Mouse (Mus musculus) spleen, adult 2 months (tissue): ENCODE results near the gene Map7.

Experiments used
- CTCF ChIP-seq: fragments of 200-500 bp; IDR thresholded peaks from 2 replicates; pipeline ENCODE4 v1.5.1; 2011; ENCODE audit warnings: mild to moderate bottlenecking, inconsistent platforms; ENCODE audit not compliant: insufficient read depth, insufficient read length, insufficient replicate concordance; ENCODE audit errors: extremely low read depth
- POLR2A ChIP-seq: fragments of 200-500 bp; IDR thresholded peaks from 2 replicates; pipeline ENCODE4 v1.6.1; 2011; ENCODE audit warnings: low read depth, low read length, inconsistent platforms

DNA sequence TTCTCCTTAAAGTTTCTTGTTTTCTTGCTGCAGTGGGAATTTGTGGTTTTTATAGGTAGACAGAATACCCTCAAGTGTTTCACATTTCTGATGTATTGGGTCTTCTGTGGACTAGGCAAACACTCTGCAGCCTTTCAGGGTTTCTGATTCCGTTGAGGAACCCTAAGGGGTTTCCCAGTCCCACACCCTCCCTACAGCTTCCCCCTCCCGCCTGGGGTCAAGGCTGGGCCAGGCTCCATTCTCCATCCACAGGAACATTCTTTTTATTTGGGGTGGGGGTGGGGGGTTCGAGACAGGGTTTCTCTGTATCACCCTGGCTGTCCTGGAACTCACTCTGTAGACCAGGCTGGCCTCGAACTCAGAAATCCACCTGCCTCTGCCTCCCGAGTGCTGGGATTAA, 150.8 kb downstream of the Map7 start:
- TF ChIP-seq CTCF (no peak), POLR2A (no peak)
